Mouse (Mus musculus) forelimb bud, embryonic 11.5 days (tissue): ENCODE data around the gene Fam189a1.
A peak's percentile ranks its signal among the peaks of the same experiment; 100 is the strongest.

ENCODE experiments used
- DNase-seq: peaks from one replicate; pipeline ENCODE4 v3.0.0-alpha.2; 2012; ENCODE audit warnings: low read depth, low spot score

The Fam189a1 gene

GRCm38 (mm10) chr7:64741333-64742307 lies 414.8 kb downstream of the Fam189a1 start:
- peak; percentile 87 for DNase-seq

DNA sequence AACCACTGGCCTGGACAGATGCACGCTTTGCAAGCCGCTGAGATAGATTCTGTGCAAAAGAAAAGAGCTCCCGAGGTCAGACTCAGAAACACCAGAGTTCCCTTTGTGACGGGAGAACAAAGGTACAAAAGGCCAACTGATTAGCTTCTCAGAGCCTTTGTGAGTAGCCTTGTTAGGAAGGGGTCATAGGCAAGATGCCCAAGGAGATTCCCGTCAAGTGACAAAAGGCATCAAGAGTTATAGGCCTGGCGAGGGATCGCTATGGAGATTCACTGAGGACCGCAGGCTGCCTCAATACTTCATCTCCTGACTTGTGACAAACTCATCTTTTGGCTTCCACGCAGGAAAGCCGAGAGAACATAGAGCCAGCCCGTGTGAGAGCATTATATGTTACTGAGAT lies 417.2 kb downstream of the Fam189a1 start:
- no peak for DNase-seq

DNA sequence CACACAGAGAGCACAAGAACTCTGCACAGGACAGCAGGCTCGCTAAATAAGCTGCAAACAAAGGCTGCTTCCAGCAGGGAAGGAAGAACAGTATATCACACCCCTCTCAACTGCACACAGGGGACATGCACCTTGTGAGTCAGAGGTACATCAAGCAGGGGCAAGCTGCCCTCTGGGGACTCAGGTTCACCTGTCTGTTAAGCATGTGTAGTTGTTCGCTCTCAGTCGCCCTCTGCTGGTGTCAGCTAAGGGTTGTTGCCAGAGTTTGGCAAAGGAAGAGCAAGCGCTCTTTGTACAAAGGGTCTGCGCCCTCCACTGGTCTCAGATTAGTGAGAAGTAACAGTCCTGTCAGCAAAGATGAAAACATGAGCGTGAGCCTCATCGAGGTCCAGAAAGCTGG lies 426.6 kb downstream of the Fam189a1 start:
- DNase-seq: peak; percentile 61

DNA sequence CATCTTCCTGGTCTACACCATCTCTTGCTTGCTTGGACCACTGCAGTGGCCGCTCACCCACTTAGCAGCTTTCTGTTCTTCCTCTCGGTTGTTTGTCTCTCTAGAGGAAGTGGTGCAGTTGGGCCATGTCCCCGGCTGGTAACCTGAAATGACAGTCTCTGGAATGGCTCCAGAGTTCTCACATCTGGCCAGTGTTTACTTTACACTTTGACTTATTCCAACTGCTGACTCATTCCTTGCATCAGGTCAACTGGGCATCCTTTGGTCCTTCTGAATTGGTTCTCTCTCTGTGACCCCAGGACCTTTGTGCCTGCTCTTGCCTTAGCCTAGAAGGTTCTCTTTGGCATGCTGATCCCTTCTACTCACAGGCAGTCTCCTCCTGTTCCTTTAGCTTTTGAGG lies 427.6 kb downstream of the Fam189a1 start:
- DNase-seq: no peak

GRCm38 (mm10) chr7:64728181-64728591 lies 428.2 kb downstream of the Fam189a1 start:
- no peak for DNase-seq

GRCm38 (mm10) chr7:64725967-64726695 lies 430.2 kb downstream of the Fam189a1 start:
- no peak for DNase-seq

- no peak for DNase-seq
Measured at GRCm38 (mm10) chr7:64724409-64724808, 432.0 kb downstream of the Fam189a1 start.

- DNase-seq: no peak
Measured at GRCm38 (mm10) chr7:64723313-64723712, 433.1 kb downstream of the Fam189a1 start.

GRCm38 (mm10) chr7:64716286-64716685 lies 440.1 kb downstream of the Fam189a1 start:
- DNase-seq: no peak

GRCm38 (mm10) chr7:64709520-64710262 lies 446.7 kb downstream of the Fam189a1 start:
- DNase-seq: no peak

DNA sequence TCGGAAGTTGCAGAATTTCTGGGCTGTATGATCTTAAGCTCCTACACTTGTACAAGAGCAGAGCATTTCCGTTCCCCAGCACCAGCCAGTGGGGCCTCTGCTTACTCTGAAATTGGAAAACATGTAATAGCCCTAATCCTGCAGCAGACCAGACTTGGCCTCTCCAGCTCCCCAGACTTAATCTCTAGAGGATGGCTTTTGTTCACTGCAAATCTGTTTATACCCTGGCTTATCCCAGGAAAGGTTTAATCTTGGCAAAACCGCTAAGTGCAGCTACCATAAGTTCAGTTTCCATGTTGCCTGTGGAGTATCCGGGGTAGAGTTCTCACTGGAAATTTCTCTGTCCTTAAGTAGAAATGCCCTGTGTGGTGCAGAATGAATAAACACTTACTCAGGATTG lies 448.2 kb downstream of the Fam189a1 start:
- no peak for DNase-seq
